Mouse (Mus musculus) hindbrain, postnatal 0 days (tissue): Measurements from ENCODE around the gene Siae. TPM values are rescaled to one million over a fixed set of nuclear protein-coding genes. Genes with fewer than 3 reads are reported as not detected.

Source experiments
- ATAC-seq: fragments of 200-750 bp; cut with Nextera tagmentation; 2 replicates; pipeline ENCODE4 v1.8.0; 2017; ENCODE audit warnings: mild to moderate bottlenecking, moderate TSS enrichment, moderate library complexity
- DNase-seq: peaks from one replicate; pipeline ENCODE4 v3.0.0-alpha.2; 2015; ENCODE audit warnings: low spot score
- H3K27ac ChIP-seq: fragments of 300-500 bp; sonication (generic); 2 replicates; pipeline ENCODE4 v1.5.1; 2014; ENCODE audit warnings: mild to moderate bottlenecking
- H3K27me3 ChIP-seq: fragments of 300-500 bp; sonication (generic); 2 replicates; pipeline ENCODE4 v1.6.1; 2014; ENCODE audit warnings: low read length, mixed read lengths; ENCODE audit not compliant: insufficient read depth
- H3K36me3 ChIP-seq: fragments of 300-500 bp; sonication (generic); 2 replicates; pipeline ENCODE4 v1.6.1; 2014; ENCODE audit warnings: low read length, mixed read lengths; ENCODE audit not compliant: insufficient read depth
- H3K4me1 ChIP-seq: fragments of 300-500 bp; sonication (generic); 2 replicates; pipeline ENCODE4 v1.6.1; 2014; ENCODE audit warnings: antibody characterized with exemption, low read length, mixed read lengths; ENCODE audit not compliant: insufficient read depth
- H3K4me2 ChIP-seq: fragments of 300-500 bp; sonication (generic); 2 replicates; pipeline ENCODE4 v1.6.1; 2014; ENCODE audit warnings: low read depth, mild to moderate bottlenecking, low read length, moderate library complexity, mixed read lengths
- H3K4me3 ChIP-seq: fragments of 300-500 bp; sonication (generic); 2 replicates; pipeline ENCODE4 v1.5.1; 2014; ENCODE audit warnings: low read length
- H3K9ac ChIP-seq: fragments of 300-500 bp; sonication (generic); replicated peaks from 2 replicates; pipeline ENCODE4 v1.6.1; 2014; ENCODE audit warnings: mild to moderate bottlenecking, low read length, moderate library complexity, mixed read lengths
- H3K9me3 ChIP-seq: fragments of 300-500 bp; sonication (generic); 2 replicates; pipeline ENCODE4 v1.6.1; 2016; ENCODE audit warnings: low read length, mixed read lengths
- CTCF ChIP-seq: IDR thresholded peaks from 2 replicates; pipeline ENCODE4 v1.5.1; 2016; ENCODE audit warnings: antibody characterized with exemption, control low read depth, low read depth
- WGBS: fragments of 180-500 bp; shearing (Covaris S2); extraction: QIAGEN DNeasy Blood & Tissue Kit; methylation state at CpG from one replicate; pipeline ENCODE4 v1.1.7; 2014; 5-methylcytosine and 5-hydroxymethylcytosine counted together
- polyA plus RNA-seq: library from polyadenylated mRNA; unstranded; fragments of >200 nt; fragmentation: Nextera tagmentation; extraction: Ambion mirVana; gene quantifications from 2 replicates; pipeline ENCODE4 v1.2.1, GENCODE M21; 2015
- total RNA-seq: library from RNA; depleted of rRNA; stranded (reverse); fragments of >200 nt; gene quantifications from 2 replicates; pipeline ENCODE4 v1.2.3, GENCODE M21; 2014; rRNA removed

Siae gene
- total RNA-seq (9.7 and 18.7 TPM in 2 replicates), polyA plus RNA-seq (12.5 and 15.5 TPM in 2 replicates)

GRCm38 (mm10) chr9:37554838-37555748 lies at the start of gene Siae:
Siae (plus strand) TSS chr9:37555698.
- H3K27ac ChIP-seq = no peak within 1 kb of the TSS
- WGBS = 27% methylated on average over 7 of the region's 7 CpGs
- no peaks in the 10 kb centered on the region for H3K9me3 ChIP-seq
- no peak within 1 kb of the TSS for H3K4me2 ChIP-seq
- peaks cover 5% of the 10 kb centered on the region; the same call in 1 of the 2 replicates for H3K4me1 ChIP-seq
- peak; percentile 48 for DNase-seq
- no peak within 1 kb of the TSS for H3K9ac ChIP-seq
- ATAC-seq = peak; percentile 44; the same call in 1 of the 2 replicates
- H3K27me3 ChIP-seq = peaks cover 4% of the 10 kb centered on the region; the same call in 1 of the 2 replicates
- H3K36me3 ChIP-seq = no peaks in the 10 kb centered on the region
- no peak within 1 kb of the TSS for H3K4me3 ChIP-seq
- TF ChIP-seq CTCF = no peak

DNA sequence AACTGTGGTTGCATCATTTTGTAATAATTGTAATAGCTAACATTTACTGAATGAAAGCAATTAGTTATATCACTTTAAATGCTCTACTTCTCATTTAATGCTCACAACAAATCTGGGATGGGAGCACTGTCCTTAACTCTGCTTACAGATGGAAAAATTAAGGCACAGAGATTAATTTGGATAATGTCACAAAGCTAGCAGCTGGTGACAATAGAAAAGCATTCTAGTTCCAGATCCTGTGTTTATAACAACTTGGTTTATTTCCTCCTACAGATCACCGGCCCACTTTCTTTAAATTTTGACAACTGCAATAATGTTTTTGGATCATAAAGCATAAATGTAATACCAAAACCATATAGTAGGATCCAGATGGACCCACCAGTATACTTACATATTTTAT lies 49.5 kb upstream of the Siae start:
- no peak overlapping the region for H3K4me2 ChIP-seq
- TF ChIP-seq CTCF = no peak
- ATAC-seq (no peak), DNase-seq (no peak)
- no peak overlapping the region for H3K27ac ChIP-seq
- no peak overlapping the region for H3K9ac ChIP-seq
- WGBS = 90% methylated on average over 1 of the region's 1 CpGs
- H3K27me3 ChIP-seq = no peaks in the 10 kb centered on the region
- H3K9me3 ChIP-seq = no peaks in the 10 kb centered on the region
- H3K36me3 ChIP-seq = no peaks in the 10 kb centered on the region
- H3K4me3 ChIP-seq = no peak overlapping the region
- no peaks in the 10 kb centered on the region for H3K4me1 ChIP-seq

GRCm38 (mm10) chr9:37512097-37512496 lies 43.4 kb upstream of the Siae start:
- 0 out of 2 replicates have a peak, but pooled peaks have one; percentile 3 for TF ChIP-seq CTCF
- ATAC-seq = no peak
- no peaks in the 10 kb centered on the region; the same call in 1 of the 2 replicates for H3K4me1 ChIP-seq

DNA sequence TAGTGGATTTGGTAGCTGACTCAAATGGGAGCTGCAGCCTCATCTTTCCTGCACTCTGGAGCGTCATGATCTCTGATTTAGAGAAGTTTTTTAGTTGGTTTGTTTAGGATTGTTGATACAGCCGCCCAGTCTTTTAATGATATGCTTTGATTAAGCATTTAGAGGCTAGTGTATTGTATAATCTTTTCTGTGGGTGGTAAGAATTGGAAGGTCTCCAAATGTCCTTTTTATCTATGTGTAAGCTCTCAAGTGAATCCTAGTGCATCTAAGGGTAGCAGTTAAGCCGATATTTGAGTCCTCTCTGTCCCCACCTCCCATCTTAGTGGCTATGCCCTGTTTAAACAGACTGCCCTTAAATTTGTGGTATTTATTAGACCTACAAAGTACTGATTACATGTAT lies 41.0 kb upstream of the Siae start:
- no peak overlapping the region for H3K4me3 ChIP-seq
- H3K27me3 ChIP-seq = no peaks in the 10 kb centered on the region
- no peaks in the 10 kb centered on the region; the same call in 1 of the 2 replicates for H3K4me1 ChIP-seq
- DNase-seq = no peak
- 76% methylated on average over 3 of the region's 3 CpGs for WGBS
- no peak overlapping the region for H3K27ac ChIP-seq
- no peak for TF ChIP-seq CTCF
- H3K36me3 ChIP-seq = peaks cover under 1% of the 10 kb centered on the region; the same call in 1 of the 2 replicates
- no peaks in the 10 kb centered on the region for H3K9me3 ChIP-seq
- H3K4me2 ChIP-seq = no peak overlapping the region
- no peak for ATAC-seq
- H3K9ac ChIP-seq = no peak overlapping the region

More at GRCm38 (mm10) chr9:37512097-37512496, 43.4 kb upstream of the Siae start:
- Histone ChIP-seq H3K4me2 (no peak overlapping the region), H3K4me3 (no peak overlapping the region), H3K9me3 (no peaks in the 10 kb centered on the region), H3K36me3 (no peaks in the 10 kb centered on the region), H3K27ac (no peak overlapping the region), H3K27me3 (no peaks in the 10 kb centered on the region), H3K9ac (no peak overlapping the region)
- 89% methylated on average over 2 of the region's 2 CpGs for WGBS
- DNase-seq = no peak

- Histone ChIP-seq H3K4me2 (no peak overlapping the region), H3K4me1 (no peaks in the 10 kb centered on the region; the same call in 1 of the 2 replicates), H3K27me3 (no peaks in the 10 kb centered on the region), H3K9me3 (no peaks in the 10 kb centered on the region), H3K36me3 (peaks cover 13% of the 10 kb centered on the region; the same call in 1 of the 2 replicates), H3K27ac (no peak overlapping the region), H3K9ac (no peak overlapping the region), H3K4me3 (no peak overlapping the region)
- no peak for TF ChIP-seq CTCF
- 68% methylated on average over 1 of the region's 1 CpGs for WGBS
- no peak for ATAC-seq
- no peak for DNase-seq
Measured at GRCm38 (mm10) chr9:37517467-37517866, 38.0 kb upstream of the Siae start.

- DNase-seq (no peak), ATAC-seq (no peak)
- no peak overlapping the region for H3K4me2 ChIP-seq
- no peaks in the 10 kb centered on the region for H3K4me1 ChIP-seq
- H3K9ac ChIP-seq = no peak overlapping the region
- H3K27ac ChIP-seq = no peak overlapping the region
- WGBS = 84% methylated on average over 8 of the region's 8 CpGs
- H3K27me3 ChIP-seq = no peaks in the 10 kb centered on the region
- TF ChIP-seq CTCF = no peak
- H3K9me3 ChIP-seq = no peaks in the 10 kb centered on the region
- H3K36me3 ChIP-seq = peaks cover 21% of the 10 kb centered on the region; the same call in 1 of the 2 replicates
- H3K4me3 ChIP-seq = no peak overlapping the region
Measured at GRCm38 (mm10) chr9:37518991-37519390, 36.5 kb upstream of the Siae start.
